Mouse (Mus musculus) megakaryocyte, embryonic 14.5 days (primary cell): ENCODE results near the gene Hecw1. TPM values are rescaled to one million over a fixed set of nuclear protein-coding genes. Genes with fewer than 3 reads are reported as not detected.

ENCODE experiments used
- H3K27me3 ChIP-seq: replicated peaks from 2 replicates; pipeline ENCODE3; 2012; ENCODE audit warnings: inconsistent platforms
- H3K36me3 ChIP-seq: replicated peaks from 2 replicates; pipeline ENCODE3; 2012; ENCODE audit warnings: low read length, inconsistent platforms, mixed read lengths
- H3K4me1 ChIP-seq: 2 replicates; pipeline ENCODE4 v1.6.1; 2012; ENCODE audit warnings: inconsistent platforms
- H3K4me3 ChIP-seq: replicated peaks from 2 replicates; pipeline ENCODE3; 2012; ENCODE audit warnings: moderate library complexity, mild to moderate bottlenecking, inconsistent platforms
- H3K9me3 ChIP-seq: 2 replicates; pipeline ENCODE4 v1.6.1; 2012; ENCODE audit warnings: inconsistent platforms
- FLI1 ChIP-seq: IDR thresholded peaks from 2 replicates; pipeline ENCODE4 v1.6.1; 2012; ENCODE audit warnings: low read length, inconsistent platforms, mixed read lengths
- GATA1 ChIP-seq: IDR thresholded peaks from 3 replicates; pipeline ENCODE4 v1.6.1; 2012; ENCODE audit warnings: mixed read lengths, low read length, inconsistent platforms, borderline replicate concordance
- polyA plus RNA-seq: library from polyadenylated mRNA; stranded (reverse); fragments of >175 nt; gene quantifications from 2 replicates; pipeline ENCODE4 v1.2.3, GENCODE M21; 2012; ENCODE audit warnings: low replicate concordance; ENCODE audit not compliant: insufficient read depth

Hecw1 gene
- polyA plus RNA-seq, 1 experiment, result not detected

GRCm38 (mm10) chr13:14179669-14180068 lies 343.4 kb downstream of the Hecw1 start:
- Histone ChIP-seq H3K36me3 (peaks cover 68% of the 10 kb centered on the region), H3K9me3 (no peaks in the 10 kb centered on the region), H3K27me3 (no peaks in the 10 kb centered on the region), H3K4me1 (no peaks in the 10 kb centered on the region; the same call in 1 of the 2 replicates), H3K4me3 (no peak overlapping the region)
- TF ChIP-seq FLI1 (no peak), GATA1 (no peak)

GRCm38 (mm10) chr13:14177989-14178388 lies 345.0 kb downstream of the Hecw1 start:
- Histone ChIP-seq H3K4me1 (no peaks in the 10 kb centered on the region; the same call in 1 of the 2 replicates), H3K36me3 (peaks cover 63% of the 10 kb centered on the region), H3K9me3 (no peaks in the 10 kb centered on the region), H3K4me3 (no peak overlapping the region), H3K27me3 (no peaks in the 10 kb centered on the region)
- TF ChIP-seq GATA1 (no peak), FLI1 (no peak)

Other genes starting within 250 kb of the Hecw1 start
- 6.6 and 20.9 TPM in 2 replicates for gene Mrpl32, start 89.9 kb upstream of the Hecw1 start, polyA plus RNA-seq
- 7.9 TPM in 1 of 2 replicates, not detected in the other for gene Psma2, start 90.0 kb upstream of the Hecw1 start, polyA plus RNA-seq
- gene AW209491, start 106.9 kb upstream of the Hecw1 start, polyA plus RNA-seq, result 0.30 TPM in 1 of 2 replicates, not detected in the other